Mouse (Mus musculus) myocyte (in vitro differentiated cells): ENCODE data around the gene Ppp1r1a.

Experiments used
- CEBPB ChIP-seq: IDR thresholded peaks from 2 replicates; pipeline ENCODE4 v1.6.1; 2011; ENCODE audit warnings: mild to moderate bottlenecking, moderate library complexity; ENCODE audit not compliant: poor library complexity, insufficient read depth, severe bottlenecking
- E2F4 ChIP-seq: IDR thresholded peaks from one replicate; pipeline ENCODE4 v1.6.1; 2011; ENCODE audit warnings: mild to moderate bottlenecking, control low read depth, moderate library complexity; ENCODE audit not compliant: insufficient read depth
- MAX ChIP-seq: IDR thresholded peaks from one replicate; pipeline ENCODE4 v1.6.1; 2011; ENCODE audit warnings: low read depth, mild to moderate bottlenecking, control low read depth
- MYOD1 ChIP-seq, 3 experiments: IDR thresholded peaks; one replicate each; pipeline ENCODE4 v1.6.1; 2011; ENCODE audit warnings: control low read depth in 2 of 3, low read depth in 2 of 3, mild to moderate bottlenecking in 2 of 3, moderate library complexity in 1 of 3; ENCODE audit not compliant: insufficient read length in 2 of 3, control insufficient read depth in 1 of 3
- MYOG ChIP-seq, 3 experiments: IDR thresholded peaks; one replicate each; pipeline ENCODE4 v1.6.1; 2011; ENCODE audit warnings: control low read depth in 2 of 3, low read depth in 2 of 3, mild to moderate bottlenecking in 2 of 3; ENCODE audit not compliant: insufficient read length in 2 of 3, control insufficient read depth in 1 of 3, insufficient read depth in 1 of 3
- POLR2A ChIP-seq: IDR thresholded peaks from one replicate; pipeline ENCODE4 v1.6.1; 2011; ENCODE audit warnings: low read depth, mild to moderate bottlenecking, control low read depth, moderate library complexity; ENCODE audit not compliant: insufficient read length
- POLR2AphosphoS2 ChIP-seq: IDR thresholded peaks from one replicate; pipeline ENCODE4 v1.6.1; 2011; ENCODE audit warnings: low read depth, control low read depth; ENCODE audit not compliant: insufficient read length
- REST ChIP-seq: IDR thresholded peaks from one replicate; pipeline ENCODE4 v1.6.1; 2011; ENCODE audit warnings: mild to moderate bottlenecking, control low read depth, moderate library complexity; ENCODE audit not compliant: insufficient read depth, insufficient read length
- SRF ChIP-seq: IDR thresholded peaks from one replicate; pipeline ENCODE4 v1.6.1; 2011; ENCODE audit warnings: low read depth; ENCODE audit not compliant: control insufficient read depth, insufficient read length
- TCF12 ChIP-seq: IDR thresholded peaks from one replicate; pipeline ENCODE4 v1.6.1; 2011; ENCODE audit warnings: mild to moderate bottlenecking, control low read depth; ENCODE audit not compliant: poor library complexity, insufficient read depth, severe bottlenecking
- TCF3 ChIP-seq: IDR thresholded peaks from one replicate; pipeline ENCODE4 v1.6.1; 2011; ENCODE audit warnings: low read depth, control low read depth; ENCODE audit not compliant: insufficient read length

GRCm38 (mm10) chr15:103503660-103504059 is 34.1 kb downstream of the Ppp1r1a start:
- no peak for TF ChIP-seq REST
- TF ChIP-seq MYOG (IDR thresholded peaks at IDR 0.05; ENCODE audit: control insufficient read depth in 1 of 3, insufficient read depth in 1 of 3, insufficient read length in 2 of 3, low read depth in 2 of 3), result no peak
- TF ChIP-seq POLR2A, result no peak
- no peak for TF ChIP-seq TCF12
- TF ChIP-seq E2F4, result no peak
- no peak for TF ChIP-seq CEBPB
- TF ChIP-seq SRF, result no peak
- TF ChIP-seq MAX, result no peak
- no peak for TF ChIP-seq POLR2AphosphoS2
- no peak for TF ChIP-seq MYOD1 (IDR thresholded peaks at IDR 0.05; ENCODE audit: control insufficient read depth in 1 of 3, insufficient read length in 2 of 3, low read depth in 2 of 3)
- no peak for TF ChIP-seq TCF3
